Mouse (Mus musculus): ENCODE data around the gene Farp1. TPM values are rescaled to one million over a fixed set of nuclear protein-coding genes. Genes with fewer than 3 reads are reported as not detected.
A peak's percentile ranks its signal among the peaks of the same experiment; 100 is the strongest.

Farp1 gene
- polyA plus RNA-seq, 1 experiment from 2014 or later = 27.9 TPM

- Histone ChIP-seq H3K4me3 (replicated peaks) (no peak overlapping the region), H3K4me1 (no peaks in the 10 kb centered on the region), H3K27me3 (no peaks in the 10 kb centered on the region), H3K4me2 (no peak overlapping the region), H3K9me3 (no peaks in the 10 kb centered on the region), H3K9ac (no peak overlapping the region), H3K27ac (no peak overlapping the region), H3K36me3 (replicated peaks) (peaks cover 27% of the 10 kb centered on the region)
- ATAC-seq (ENCODE audit: low FRiP score) = no peak
- WGBS = 90% methylated on average over 8 of the region's 8 CpGs
Observed at GRCm38 (mm10) chr14:121267801-121268200, 232.8 kb downstream of the Farp1 start.

- Histone ChIP-seq H3K27me3 (no peaks in the 10 kb centered on the region), H3K4me2 (no peak overlapping the region), H3K9me3 (no peaks in the 10 kb centered on the region), H3K27ac (no peak overlapping the region), H3K36me3 (replicated peaks) (peaks cover 47% of the 10 kb centered on the region), H3K4me3 (replicated peaks) (no peak overlapping the region), H3K9ac (no peak overlapping the region), H3K4me1 (no peaks in the 10 kb centered on the region)
- 90% methylated on average over 6 of the region's 6 CpGs for WGBS
- no peak for ATAC-seq (ENCODE audit: low FRiP score)
Observed at GRCm38 (mm10) chr14:121270490-121270889, 235.5 kb downstream of the Farp1 start.

DNA sequence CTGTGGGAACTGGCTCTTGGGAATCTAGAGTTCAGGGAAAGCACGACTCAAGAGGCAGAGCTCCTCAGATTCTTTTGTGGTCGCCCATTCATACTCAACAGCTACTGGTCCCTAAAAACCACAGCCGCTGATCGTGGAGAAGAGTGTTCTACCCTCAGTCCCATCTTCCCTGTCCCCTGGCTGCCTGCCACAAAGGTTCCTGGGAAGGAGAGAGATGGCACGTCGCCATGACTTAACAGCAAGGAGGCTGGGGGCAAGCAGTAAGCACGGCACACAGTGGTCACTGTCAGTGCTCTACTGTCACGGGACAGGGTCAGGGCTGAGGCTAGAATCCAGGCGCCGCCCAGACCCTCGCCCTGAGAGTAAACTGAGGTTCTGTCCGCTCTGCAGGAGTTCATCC is 240.0 kb downstream of the Farp1 start:
- no peak overlapping the region for H3K27ac ChIP-seq
- WGBS = 90% methylated on average over 12 of the region's 12 CpGs
- H3K4me3 ChIP-seq (replicated peaks) = no peak overlapping the region
- no peak overlapping the region for H3K9ac ChIP-seq
- no peaks in the 10 kb centered on the region for H3K9me3 ChIP-seq
- no peak overlapping the region for H3K4me2 ChIP-seq
- H3K36me3 ChIP-seq (replicated peaks) = peaks cover 65% of the 10 kb centered on the region
- no peaks in the 10 kb centered on the region for H3K27me3 ChIP-seq
- H3K4me1 ChIP-seq = no peaks in the 10 kb centered on the region
- no peak for ATAC-seq (ENCODE audit: low FRiP score)

DNA sequence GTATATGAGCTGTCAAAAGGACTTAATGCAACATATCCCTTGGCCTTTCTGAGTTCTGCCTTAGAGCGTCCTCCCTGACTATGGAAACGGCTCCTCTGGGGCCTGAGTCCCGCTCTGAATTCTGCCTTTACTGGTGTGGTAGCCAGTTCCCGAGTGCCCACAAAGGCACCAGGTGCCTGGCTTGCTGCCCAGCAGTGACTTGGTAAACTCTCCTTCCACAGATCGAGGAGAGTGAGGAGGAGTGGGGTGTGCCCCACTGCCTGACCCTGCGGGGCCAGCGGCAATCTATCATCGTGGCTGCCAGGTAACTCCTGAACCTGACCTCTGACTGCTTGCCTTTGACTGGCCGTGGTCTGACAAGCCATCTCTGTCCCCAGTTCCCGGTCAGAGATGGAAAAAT is 241.0 kb downstream of the Farp1 start:
- peaks cover 68% of the 10 kb centered on the region for H3K36me3 ChIP-seq (replicated peaks)
- H3K4me2 ChIP-seq = no peak overlapping the region
- H3K27ac ChIP-seq = no peak overlapping the region
- 94% methylated on average over 10 of the region's 10 CpGs for WGBS
- H3K9me3 ChIP-seq = no peaks in the 10 kb centered on the region
- no peak overlapping the region for H3K4me3 ChIP-seq (replicated peaks)
- H3K27me3 ChIP-seq = no peaks in the 10 kb centered on the region
- no peaks in the 10 kb centered on the region for H3K4me1 ChIP-seq
- ATAC-seq (ENCODE audit: low FRiP score) = no peak
- no peak overlapping the region for H3K9ac ChIP-seq

DNA sequence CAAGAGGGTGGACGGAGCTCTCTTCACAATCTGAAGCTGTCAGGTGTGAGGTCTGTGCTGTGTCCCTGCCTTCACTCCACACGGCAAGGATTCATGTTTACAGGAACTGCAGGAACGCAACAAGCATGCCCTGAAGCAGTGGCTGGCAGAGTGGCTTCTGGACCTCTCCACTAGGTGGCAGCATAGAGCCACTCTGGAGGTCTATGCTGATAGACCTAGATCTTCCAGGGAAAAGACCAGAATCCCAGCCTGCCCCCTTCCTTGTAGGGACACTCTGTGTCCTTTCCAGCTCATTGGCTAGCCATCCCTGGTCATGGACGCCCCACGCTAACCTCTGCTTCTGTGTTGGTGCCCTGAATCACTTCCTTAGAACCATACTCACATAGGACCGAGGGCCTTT is 244.1 kb downstream of the Farp1 start:
- Histone ChIP-seq H3K4me3 (replicated peaks) (no peak overlapping the region), H3K27ac (no peak overlapping the region), H3K9ac (no peak overlapping the region), H3K4me1 (no peaks in the 10 kb centered on the region), H3K36me3 (replicated peaks) (peaks cover 67% of the 10 kb centered on the region), H3K4me2 (no peak overlapping the region), H3K27me3 (no peaks in the 10 kb centered on the region), H3K9me3 (no peaks in the 10 kb centered on the region)
- WGBS = 31% methylated on average over 6 of the region's 6 CpGs
- ATAC-seq (ENCODE audit: low FRiP score) = peak; percentile 63

DNA sequence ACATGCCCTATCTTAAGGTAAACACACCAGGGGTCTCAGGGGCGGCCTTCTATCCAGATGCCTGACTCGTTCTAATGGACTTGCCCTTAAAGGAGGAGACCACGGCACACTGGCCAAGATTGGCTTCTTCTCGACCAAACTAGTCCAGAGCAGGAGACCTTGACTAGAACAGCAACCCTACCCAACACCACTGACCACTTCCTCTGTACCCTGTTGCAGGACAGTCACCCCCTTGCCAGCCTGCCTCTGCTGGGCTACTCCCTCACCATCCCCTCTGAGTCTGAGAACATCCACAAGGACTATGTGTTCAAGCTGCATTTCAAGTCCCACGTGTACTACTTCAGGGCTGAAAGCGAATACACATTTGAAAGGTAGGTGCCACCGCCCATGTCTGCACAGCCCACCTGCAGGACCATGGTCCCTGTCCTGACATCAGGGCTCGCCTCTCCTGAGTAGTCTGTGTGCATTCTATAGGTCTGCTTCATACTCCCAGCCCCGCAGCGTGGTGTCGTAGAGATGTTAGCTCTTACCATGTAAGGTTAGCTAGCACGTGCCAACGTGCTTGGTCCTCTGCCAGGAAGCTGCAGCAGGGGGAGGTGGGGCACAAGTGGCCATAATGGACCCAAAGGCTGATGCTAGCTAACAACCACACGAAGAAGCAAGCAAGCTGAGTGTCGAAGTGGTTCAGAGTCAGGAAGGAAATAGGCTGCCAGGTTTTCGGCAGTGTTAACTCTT is 245.8 kb downstream of the Farp1 start:
- no peak overlapping the region for H3K27ac ChIP-seq
- ATAC-seq (ENCODE audit: low FRiP score) = no peak
- no peaks in the 10 kb centered on the region for H3K9me3 ChIP-seq
- no peak overlapping the region for H3K4me3 ChIP-seq (replicated peaks)
- WGBS = 89% methylated on average over 16 of the region's 16 CpGs
- no peak overlapping the region for H3K9ac ChIP-seq
- no peaks in the 10 kb centered on the region for H3K27me3 ChIP-seq
- no peak overlapping the region for H3K4me2 ChIP-seq
- H3K4me1 ChIP-seq = no peaks in the 10 kb centered on the region
- peaks cover 70% of the 10 kb centered on the region for H3K36me3 ChIP-seq (replicated peaks)

- no peaks in the 10 kb centered on the region for H3K4me1 ChIP-seq
- peaks cover 70% of the 10 kb centered on the region for H3K36me3 ChIP-seq (replicated peaks)
- H3K27me3 ChIP-seq = no peaks in the 10 kb centered on the region
Observed at GRCm38 (mm10) chr14:121281336-121281710, 246.3 kb downstream of the Farp1 start.

DNA sequence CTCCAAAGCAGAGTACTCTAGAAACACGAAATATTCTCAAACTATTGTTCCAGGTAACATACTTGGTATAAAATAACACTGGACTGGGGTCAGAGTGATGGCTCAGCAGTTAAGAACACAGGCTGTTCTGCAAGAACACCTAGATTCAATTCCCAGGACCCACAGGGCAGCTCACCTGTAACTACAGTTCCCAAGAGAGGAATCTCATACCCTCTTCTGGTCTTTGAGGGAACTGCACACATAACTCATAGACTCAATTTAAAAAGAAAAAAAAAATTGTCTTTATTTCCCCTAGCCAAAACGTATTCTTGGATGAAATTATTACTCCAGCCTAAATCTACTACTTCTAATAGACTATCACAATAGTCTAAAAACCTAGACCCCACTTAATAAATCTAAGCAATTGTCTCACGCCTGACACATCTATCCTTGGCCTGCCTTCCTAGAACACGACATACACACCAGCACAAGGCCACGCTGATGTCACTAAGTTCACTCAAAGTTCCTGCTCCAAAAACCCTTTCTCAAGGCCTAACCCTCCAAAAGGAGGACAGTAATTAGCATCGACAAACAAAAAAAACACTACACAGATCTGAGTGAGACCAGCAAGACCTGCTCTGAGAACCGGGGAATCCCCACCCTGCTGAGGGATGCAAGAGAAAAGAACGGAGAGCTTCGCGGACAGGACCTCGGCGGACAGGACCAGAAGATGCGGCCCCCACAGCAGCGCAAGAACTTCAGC is 250.6 kb downstream of the Farp1 start:
- no peak overlapping the region for H3K27ac ChIP-seq
- H3K4me3 ChIP-seq (replicated peaks) = no peak overlapping the region
- H3K27me3 ChIP-seq = no peaks in the 10 kb centered on the region
- no peak overlapping the region for H3K9ac ChIP-seq
- no peaks in the 10 kb centered on the region for H3K9me3 ChIP-seq
- no peak for ATAC-seq (ENCODE audit: low FRiP score)
- 94% methylated on average over 14 of the region's 14 CpGs for WGBS
- H3K36me3 ChIP-seq (replicated peaks) = peaks cover 70% of the 10 kb centered on the region
- H3K4me1 ChIP-seq = no peaks in the 10 kb centered on the region
- H3K4me2 ChIP-seq = no peak overlapping the region

More at GRCm38 (mm10) chr14:121281336-121281710, 246.3 kb downstream of the Farp1 start:
- H3K4me2 ChIP-seq = no peak overlapping the region
- no peaks in the 10 kb centered on the region for H3K9me3 ChIP-seq
- H3K4me3 ChIP-seq (replicated peaks) = no peak overlapping the region
- H3K27ac ChIP-seq = no peak overlapping the region
- no peak overlapping the region for H3K9ac ChIP-seq
- ATAC-seq (ENCODE audit: low FRiP score) = no peak

GRCm38 (mm10) chr14:121291881-121292280 is 256.9 kb downstream of the Farp1 start:
- WGBS = 87% methylated on average over 8 of the region's 8 CpGs
- H3K27ac ChIP-seq = no peak overlapping the region
- no peaks in the 10 kb centered on the region for H3K4me1 ChIP-seq
- no peak overlapping the region for H3K4me3 ChIP-seq (replicated peaks)
- ATAC-seq (ENCODE audit: low FRiP score) = no peak
- H3K27me3 ChIP-seq = no peaks in the 10 kb centered on the region
- no peaks in the 10 kb centered on the region for H3K9me3 ChIP-seq
- peaks cover 62% of the 10 kb centered on the region for H3K36me3 ChIP-seq (replicated peaks)
- H3K4me2 ChIP-seq = no peak overlapping the region
- H3K9ac ChIP-seq = no peak overlapping the region

GRCm38 (mm10) chr14:121292391-121292790 is 257.4 kb downstream of the Farp1 start:
- no peak for ATAC-seq (ENCODE audit: low FRiP score)
- no peak overlapping the region for H3K4me3 ChIP-seq (replicated peaks)
- H3K4me1 ChIP-seq = no peaks in the 10 kb centered on the region
- no peaks in the 10 kb centered on the region for H3K9me3 ChIP-seq
- no peaks in the 10 kb centered on the region for H3K27me3 ChIP-seq
- WGBS = 94% methylated on average over 3 of the region's 3 CpGs
- H3K4me2 ChIP-seq = no peak overlapping the region
- no peak overlapping the region for H3K9ac ChIP-seq
- H3K36me3 ChIP-seq (replicated peaks) = peaks cover 58% of the 10 kb centered on the region
- H3K27ac ChIP-seq = no peak overlapping the region

DNA sequence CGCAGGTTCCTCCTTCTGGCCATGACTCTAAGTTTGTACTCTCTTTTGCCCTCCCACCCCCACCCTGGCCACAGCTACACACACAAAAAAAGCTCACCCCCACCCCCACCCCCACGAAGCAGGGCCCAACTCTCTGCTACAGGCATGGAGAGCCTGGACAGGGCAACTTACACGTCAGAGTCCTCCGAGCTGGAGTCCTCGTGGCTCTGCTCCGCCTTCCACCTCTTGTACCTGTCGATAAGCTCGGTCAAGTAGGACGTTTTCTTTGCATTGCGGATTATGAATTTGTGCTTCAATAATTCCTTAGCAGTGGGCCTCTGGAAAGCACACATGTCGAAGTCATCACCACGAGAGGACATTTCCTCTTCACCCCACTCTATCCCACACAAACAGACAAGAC is 259.5 kb downstream of the Farp1 start:
- Histone ChIP-seq H3K9me3 (no peaks in the 10 kb centered on the region), H3K36me3 (replicated peaks) (peaks cover 55% of the 10 kb centered on the region), H3K27me3 (no peaks in the 10 kb centered on the region), H3K9ac (no peak overlapping the region), H3K4me2 (no peak overlapping the region), H3K4me1 (no peaks in the 10 kb centered on the region), H3K27ac (no peak overlapping the region), H3K4me3 (replicated peaks) (no peak overlapping the region)
- 90% methylated on average over 12 of the region's 12 CpGs for WGBS
- no peak for ATAC-seq (ENCODE audit: low FRiP score)

DNA sequence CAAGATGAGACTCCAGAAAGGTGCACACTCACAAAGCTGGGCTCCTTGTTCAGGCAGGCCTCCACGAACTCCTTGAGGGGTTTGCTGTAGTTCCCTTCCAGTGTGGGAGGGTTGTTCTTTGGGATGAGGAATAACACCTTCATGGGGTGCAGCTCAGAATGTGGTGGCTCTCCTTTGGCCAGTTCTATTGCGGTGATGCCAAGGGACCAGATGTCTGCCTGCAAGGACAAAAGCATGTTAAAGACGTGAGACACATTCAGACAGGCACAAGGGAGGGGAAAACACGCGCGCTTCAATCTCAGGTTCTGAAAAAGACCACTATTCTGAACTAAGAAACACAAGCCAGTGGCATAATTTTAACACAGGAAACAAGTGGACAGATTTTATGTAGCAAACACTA is 262.1 kb downstream of the Farp1 start:
- Histone ChIP-seq H3K36me3 (replicated peaks) (peaks cover 60% of the 10 kb centered on the region), H3K9me3 (no peaks in the 10 kb centered on the region), H3K27me3 (no peaks in the 10 kb centered on the region), H3K4me2 (no peak overlapping the region), H3K9ac (no peak overlapping the region), H3K4me1 (no peaks in the 10 kb centered on the region), H3K4me3 (replicated peaks) (no peak overlapping the region), H3K27ac (no peak overlapping the region)
- no peak for ATAC-seq (ENCODE audit: low FRiP score)
- WGBS = 88% methylated on average over 6 of the region's 6 CpGs

DNA sequence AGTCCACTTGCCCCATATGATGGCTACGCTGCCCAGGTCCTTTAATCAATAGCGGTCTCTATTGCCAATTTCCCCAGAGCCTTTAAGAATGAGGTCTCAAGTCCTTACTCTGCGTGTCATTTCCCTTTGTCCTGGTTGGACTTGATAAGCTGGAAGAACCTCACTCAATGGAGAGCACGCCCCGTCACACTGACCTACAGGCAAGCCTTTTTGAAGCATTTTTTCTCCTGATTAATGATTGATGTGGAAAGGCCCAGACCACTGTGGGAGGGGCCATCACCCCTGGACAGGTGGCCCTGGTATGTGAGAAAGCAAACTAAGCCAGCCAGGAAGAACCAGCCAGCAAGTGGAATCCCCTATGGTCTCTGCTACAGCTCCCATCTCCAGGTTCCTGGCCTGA is 263.5 kb downstream of the Farp1 start:
- Histone ChIP-seq H3K36me3 (replicated peaks) (peaks cover 50% of the 10 kb centered on the region), H3K4me1 (no peaks in the 10 kb centered on the region), H3K9ac (no peak overlapping the region), H3K27me3 (no peaks in the 10 kb centered on the region), H3K9me3 (no peaks in the 10 kb centered on the region), H3K27ac (no peak overlapping the region), H3K4me2 (no peak overlapping the region), H3K4me3 (replicated peaks) (no peak overlapping the region)
- no peak for ATAC-seq (ENCODE audit: low FRiP score)
- 90% methylated on average over 5 of the region's 5 CpGs for WGBS

Measured in forebrain, embryonic 12.5 days (tissue).